Mouse (Mus musculus) lung, postnatal 0 days (tissue): ENCODE results near the gene Trappc4.

Experiments
- CTCF ChIP-seq: IDR thresholded peaks from 2 replicates; pipeline ENCODE4 v1.5.1; 2016; ENCODE audit warnings: antibody characterized with exemption, mild to moderate bottlenecking
- EP300 ChIP-seq: IDR thresholded peaks from 2 replicates; pipeline ENCODE4 v1.6.1; 2016; ENCODE audit warnings: antibody characterized with exemption, mild to moderate bottlenecking, control low read depth

GRCm38 (mm10) chr9:44387221-44387620 lies 20.2 kb downstream of the Trappc4 start:
- TF ChIP-seq CTCF (no peak), EP300 (no peak)
